Mouse (Mus musculus): ENCODE measurements around the gene Hbq1a. TPM values are rescaled to one million over a fixed set of nuclear protein-coding genes. Genes with fewer than 3 reads are reported as not detected.

Hbq1a gene
- polyA plus RNA-seq, 1 experiment from 2014 or later, result 0.94 TPM

DNA sequence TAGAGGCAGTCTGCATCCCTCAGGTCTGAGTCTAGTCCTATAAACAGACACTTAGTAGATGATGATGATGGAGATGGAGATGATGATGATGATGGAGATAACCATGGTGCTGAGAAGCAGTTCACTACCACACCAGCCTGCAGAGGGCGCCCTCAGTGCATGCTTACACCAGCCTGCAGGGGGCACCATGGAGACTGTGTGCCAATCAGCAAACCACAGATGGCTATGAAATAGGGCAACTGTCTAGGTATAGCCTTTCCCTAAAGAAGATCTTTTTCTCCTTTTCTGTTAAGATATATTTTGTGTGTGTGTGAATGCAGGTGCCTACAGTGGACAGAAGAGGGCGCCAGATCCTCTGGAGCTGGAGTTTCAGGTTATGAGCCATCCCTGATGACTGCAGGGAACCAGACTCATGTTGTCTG lies 42.9 kb downstream of the Hbq1a start:
- no peak for TF ChIP-seq EP300 (IDR thresholded peaks at IDR 0.05)
- TF ChIP-seq CTCF (IDR thresholded peaks at IDR 0.05), result peak; percentile 92
- no peaks in the 10 kb centered on the region for H3K27me3 ChIP-seq (replicated peaks; ENCODE audit: insufficient read depth, low read length)
- H3K9ac ChIP-seq (replicated peaks; ENCODE audit: low read depth), result no peak overlapping the region
- no peak for ATAC-seq
- 13% methylated on average over 2 of the region's 2 CpGs for WGBS
- no peaks in the 10 kb centered on the region for H3K9me3 ChIP-seq (ENCODE audit: low read length)
- no peak overlapping the region for H3K4me3 ChIP-seq (ENCODE audit: low read depth, low read length)
- H3K4me1 ChIP-seq (ENCODE audit: insufficient read depth, low read depth, low read length), result peaks cover 9% of the 10 kb centered on the region; the same call in 1 of the 2 replicates
- DNase-seq (ENCODE audit: low spot score), result peak; percentile 62
- no peak overlapping the region for H3K4me2 ChIP-seq (replicated peaks; ENCODE audit: low read depth, low read length)
- H3K36me3 ChIP-seq (ENCODE audit: insufficient read depth, low read length), result no peaks in the 10 kb centered on the region
- no peak overlapping the region for H3K27ac ChIP-seq (ENCODE audit: low read length)

GRCm38 (mm10) chr11:32343350-32343749 lies 43.5 kb downstream of the Hbq1a start:
- H3K9me3 ChIP-seq (ENCODE audit: low read length), result no peaks in the 10 kb centered on the region

GRCm38 (mm10) chr11:32345504-32346297 lies 45.8 kb downstream of the Hbq1a start:
- Histone ChIP-seq H3K4me3 (ENCODE audit: low read depth, low read length) (no peak overlapping the region), H3K4me2 (replicated peaks; ENCODE audit: low read depth, low read length) (no peak overlapping the region), H3K4me1 (ENCODE audit: insufficient read depth, low read depth, low read length) (peaks cover 9% of the 10 kb centered on the region; the same call in 1 of the 2 replicates), H3K36me3 (ENCODE audit: insufficient read depth, low read length) (no peaks in the 10 kb centered on the region), H3K27ac (ENCODE audit: low read length) (no peak overlapping the region), H3K27me3 (replicated peaks; ENCODE audit: insufficient read depth, low read length) (no peaks in the 10 kb centered on the region), H3K9me3 (ENCODE audit: low read length) (no peaks in the 10 kb centered on the region), H3K9ac (replicated peaks; ENCODE audit: low read depth) (no peak overlapping the region)
- WGBS, result 58% methylated on average over 6 of the region's 6 CpGs
- peak; percentile 27 for ATAC-seq
- peak; percentile 53 for DNase-seq (ENCODE audit: low spot score)
- TF ChIP-seq EP300 (IDR thresholded peaks at IDR 0.05) (no peak), CTCF (IDR thresholded peaks at IDR 0.05) (no peak)

More at GRCm38 (mm10) chr11:32343350-32343749, 43.5 kb downstream of the Hbq1a start:
- 100% methylated on average over 1 of the region's 1 CpGs for WGBS
- no peaks in the 10 kb centered on the region for H3K36me3 ChIP-seq (ENCODE audit: insufficient read depth, low read length)
- H3K27ac ChIP-seq (ENCODE audit: low read length), result no peak overlapping the region
- ATAC-seq, result no peak
- TF ChIP-seq CTCF (IDR thresholded peaks at IDR 0.05) (no peak), EP300 (IDR thresholded peaks at IDR 0.05) (no peak)
- H3K9ac ChIP-seq (replicated peaks; ENCODE audit: low read depth), result no peak overlapping the region
- no peak for DNase-seq (ENCODE audit: low spot score)
- H3K4me3 ChIP-seq (ENCODE audit: low read depth, low read length), result no peak overlapping the region
- H3K4me2 ChIP-seq (replicated peaks; ENCODE audit: low read depth, low read length), result no peak overlapping the region
- no peaks in the 10 kb centered on the region for H3K27me3 ChIP-seq (replicated peaks; ENCODE audit: insufficient read depth, low read length)
- peaks cover 9% of the 10 kb centered on the region; the same call in 1 of the 2 replicates for H3K4me1 ChIP-seq (ENCODE audit: insufficient read depth, low read depth, low read length)

DNA sequence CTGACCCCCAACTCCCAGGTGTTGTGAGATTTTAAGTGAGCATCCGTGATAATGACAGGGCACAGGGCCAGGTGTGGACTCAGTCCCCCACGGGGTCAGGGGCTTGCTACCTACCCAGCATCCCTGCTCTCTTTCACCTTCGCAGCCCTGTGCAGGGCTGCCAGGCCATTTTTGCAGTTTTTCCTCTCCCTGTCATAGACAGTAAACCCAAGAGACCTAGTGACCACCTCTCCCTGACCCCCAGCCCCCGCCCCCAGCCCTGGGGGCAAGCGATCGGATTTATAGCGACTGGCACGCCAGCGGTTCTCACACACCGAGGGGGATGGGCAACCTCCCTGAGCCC lies 47.4 kb downstream of the Hbq1a start:
- no peaks in the 10 kb centered on the region; the same call in 1 of the 2 replicates for H3K4me1 ChIP-seq (ENCODE audit: insufficient read depth, low read depth, low read length)
- DNase-seq (ENCODE audit: low spot score) (no peak), ATAC-seq (0 out of 2 replicates have a peak, but pooled peaks have one; percentile 0)
- 3% methylated on average over 10 of the region's 10 CpGs for WGBS
- H3K27me3 ChIP-seq (replicated peaks; ENCODE audit: insufficient read depth, low read length), result no peaks in the 10 kb centered on the region
- no peak for TF ChIP-seq CTCF (IDR thresholded peaks at IDR 0.05)
- TF ChIP-seq EP300 (IDR thresholded peaks at IDR 0.05), result no peak
- H3K4me2 ChIP-seq (replicated peaks; ENCODE audit: low read depth, low read length), result peak overlapping the region; percentile 82
- no peaks in the 10 kb centered on the region for H3K9me3 ChIP-seq (ENCODE audit: low read length)
- H3K9ac ChIP-seq (replicated peaks; ENCODE audit: low read depth), result peak overlapping the region; percentile 76
- peak overlapping the region; percentile 81 for H3K4me3 ChIP-seq (ENCODE audit: low read depth, low read length)
- peak overlapping the region; percentile 77 for H3K27ac ChIP-seq (ENCODE audit: low read length)
- H3K36me3 ChIP-seq (ENCODE audit: insufficient read depth, low read length), result no peaks in the 10 kb centered on the region

DNA sequence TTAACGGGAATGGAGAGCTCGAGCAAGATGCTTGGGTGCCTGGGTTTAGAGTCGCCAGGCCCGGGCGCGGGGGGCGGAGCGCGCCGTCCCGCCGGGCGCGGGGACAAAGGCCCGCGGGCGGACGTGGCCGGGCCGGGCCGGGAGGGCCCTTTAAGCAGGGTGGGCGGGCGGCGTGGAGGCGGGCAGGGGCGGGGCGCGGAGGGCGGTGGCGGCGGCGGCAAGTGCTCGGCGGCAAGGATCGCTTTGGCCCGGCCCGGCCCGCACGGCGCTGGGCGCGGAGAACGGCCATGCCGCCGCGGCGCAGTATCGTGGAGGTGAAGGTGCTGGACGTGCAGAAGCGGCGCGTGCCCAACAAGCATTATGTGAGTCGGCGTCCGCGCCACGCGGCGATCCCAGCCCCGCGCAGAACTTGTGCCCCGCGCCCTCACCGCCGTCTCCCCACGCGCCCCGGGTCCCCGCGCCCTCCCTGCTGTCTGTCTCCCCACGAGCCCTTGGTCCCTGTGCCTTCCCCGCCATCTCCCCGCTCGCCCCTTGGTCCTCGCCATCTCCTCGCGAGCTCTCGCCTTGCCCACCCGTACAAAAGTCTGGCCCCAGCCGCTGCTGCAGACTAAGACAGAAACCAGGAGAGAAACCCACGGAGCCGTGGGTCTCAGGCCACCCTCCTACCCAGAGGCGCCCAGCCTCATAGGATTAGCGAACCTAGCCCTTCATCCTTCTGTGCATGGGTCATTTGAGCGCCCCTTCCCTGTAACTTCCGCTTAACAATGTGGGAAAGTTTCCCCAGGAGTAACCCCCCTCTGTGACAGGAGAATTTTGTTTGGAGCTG lies 48.0 kb downstream of the Hbq1a start, which contains the start of gene Sh3pxd2b:
Gene Sh3pxd2b (plus strand): TSS at position 214 of the 826 bp plus-strand sequence.
- DNase-seq (ENCODE audit: low spot score) (peak; percentile 73), ATAC-seq (peak; percentile 82)
- Histone ChIP-seq H3K4me1 (ENCODE audit: insufficient read depth, low read depth, low read length) (no peaks in the 10 kb centered on the region; the same call in 1 of the 2 replicates), H3K27ac (ENCODE audit: low read length) (peak within 1 kb of the TSS; percentile 77), H3K36me3 (ENCODE audit: insufficient read depth, low read length) (no peaks in the 10 kb centered on the region), H3K4me2 (replicated peaks; ENCODE audit: low read depth, low read length) (peak within 1 kb of the TSS; percentile 82), H3K9ac (replicated peaks; ENCODE audit: low read depth) (peak within 1 kb of the TSS; percentile 76), H3K27me3 (replicated peaks; ENCODE audit: insufficient read depth, low read length) (no peaks in the 10 kb centered on the region), H3K4me3 (ENCODE audit: low read depth, low read length) (peak within 1 kb of the TSS; percentile 81), H3K9me3 (ENCODE audit: low read length) (no peaks in the 10 kb centered on the region)
- TF ChIP-seq EP300 (IDR thresholded peaks at IDR 0.05), result no peak
- TF ChIP-seq CTCF (IDR thresholded peaks at IDR 0.05), result no peak
- under 1% methylated on average over 71 of the region's 86 CpGs for WGBS

All from lung, postnatal 0 days (tissue).